Mouse (Mus musculus): ENCODE data around the gene Clec10a. TPM values are rescaled to one million over a fixed set of nuclear protein-coding genes. Genes with fewer than 3 reads are reported as not detected.
"Not testable (repeated sequence)": the region's sequence is repeated elsewhere in the genome, so short reads cannot be mapped to it uniquely, and the experiment has no call there.

The Clec10a gene
- total RNA-seq (2017) = 7.7 and 7.9 TPM in 2 replicates

DNA sequence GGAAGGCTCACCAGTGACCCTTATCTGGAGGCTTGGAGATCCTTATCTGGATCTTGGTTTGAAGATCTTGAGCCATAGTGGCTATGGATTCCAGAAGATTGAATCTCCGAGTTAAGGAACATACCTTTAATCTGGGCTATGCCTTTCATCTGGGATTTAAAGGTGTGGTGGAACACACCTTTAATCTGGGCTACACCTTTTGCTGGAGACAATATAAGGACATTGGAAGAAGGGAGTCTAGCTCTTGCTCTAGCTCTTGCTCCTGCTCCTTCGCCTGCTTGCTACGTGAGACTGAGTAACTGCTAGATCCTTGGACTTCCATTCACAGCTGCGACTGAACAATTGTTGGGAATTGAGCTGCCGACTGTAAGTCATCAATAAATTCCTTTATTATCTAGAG lies at the start of gene Clec10a:
Gene Clec10a (plus strand): TSS at position 301 of the 400 bp plus-strand sequence.
- ATAC-seq (replicated peaks; ENCODE audit: low read depth, poor library complexity, severe bottlenecking) = not testable (repeated sequence)

DNA sequence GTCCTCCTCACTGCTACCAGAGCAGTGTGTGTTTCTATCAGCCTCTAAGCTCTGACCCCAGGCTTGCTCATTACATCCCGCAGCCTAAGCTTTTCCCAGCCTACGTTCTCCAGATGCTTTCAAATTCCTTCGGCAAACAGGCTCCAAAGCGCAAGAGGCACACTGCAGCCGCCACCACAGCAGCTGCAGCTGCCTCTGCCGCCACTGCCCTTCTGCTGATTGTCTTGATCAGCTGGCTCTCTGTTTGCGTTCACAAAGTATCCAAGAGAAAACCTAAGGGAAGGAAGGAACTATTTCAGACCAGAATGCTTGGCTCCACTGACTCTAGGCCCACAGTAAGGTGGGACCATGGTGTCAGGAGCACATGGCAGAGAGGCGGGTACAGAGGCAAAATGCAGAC lies 48.9 kb upstream of the Clec10a start:
- no peak for ATAC-seq (replicated peaks; ENCODE audit: low read depth, poor library complexity, severe bottlenecking)

DNA sequence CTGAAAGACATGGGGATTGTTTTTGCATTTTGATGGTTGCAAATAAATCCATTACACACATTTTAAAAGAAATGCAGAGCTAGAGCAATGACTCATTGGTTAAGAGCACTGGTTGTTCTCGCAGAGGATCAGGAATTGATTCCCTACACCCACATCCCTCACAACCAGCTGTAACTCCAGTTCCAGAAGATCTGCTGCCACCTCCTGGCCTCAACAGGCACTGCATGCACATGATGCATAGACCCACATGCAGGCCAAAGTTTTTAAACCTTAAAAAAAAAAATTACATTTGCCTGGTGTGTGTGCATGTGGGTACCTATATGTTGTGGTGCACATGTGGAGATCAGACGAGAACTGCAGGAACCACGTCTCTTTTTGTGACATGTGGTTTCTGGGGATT lies 45.9 kb upstream of the Clec10a start:
- ATAC-seq (replicated peaks; ENCODE audit: low read depth, poor library complexity, severe bottlenecking) = 0 out of 2 replicates have a peak, but pooled peaks have one; percentile 53

DNA sequence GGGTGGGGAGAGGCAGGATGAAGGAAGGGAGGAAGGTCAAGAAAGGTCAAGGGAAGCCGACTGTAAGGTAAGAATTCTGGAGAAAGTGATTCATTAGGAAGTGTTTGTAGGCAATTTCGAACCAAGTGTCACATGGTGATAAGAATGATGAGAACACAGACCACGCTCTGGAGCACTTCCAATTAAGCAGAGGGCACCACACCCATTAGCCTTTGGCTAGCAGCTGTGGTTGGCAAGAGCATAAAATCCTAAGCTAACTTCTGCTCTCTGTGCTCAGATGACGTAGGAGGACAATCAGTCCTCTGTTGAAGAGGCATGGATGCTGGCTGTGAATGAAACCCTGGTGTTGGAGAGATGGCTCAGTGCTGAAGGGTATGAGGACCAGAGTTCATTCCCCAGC lies 41.4 kb upstream of the Clec10a start:
- ATAC-seq (replicated peaks; ENCODE audit: low read depth, poor library complexity, severe bottlenecking) = peak; percentile 58

DNA sequence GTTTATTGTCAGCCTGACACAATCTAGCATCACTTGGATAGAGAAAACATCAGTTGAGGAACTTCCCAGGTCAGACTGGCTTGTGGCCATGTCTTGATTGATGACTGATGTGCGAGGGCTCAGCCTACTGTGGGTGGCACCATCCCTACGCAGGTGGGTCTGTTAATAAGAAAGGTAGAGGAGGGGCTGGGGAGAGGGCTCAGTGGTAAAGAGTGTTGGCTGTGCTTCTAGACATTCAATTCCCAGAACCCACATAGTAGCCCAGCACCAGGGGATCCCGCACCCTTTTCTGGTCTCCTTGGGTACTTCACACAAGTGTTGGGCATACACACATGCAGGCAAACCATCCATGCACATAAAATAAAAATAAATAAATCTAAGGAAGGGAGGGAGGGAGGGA lies 40.1 kb upstream of the Clec10a start:
- no peak for ATAC-seq (replicated peaks; ENCODE audit: low read depth, poor library complexity, severe bottlenecking)

DNA sequence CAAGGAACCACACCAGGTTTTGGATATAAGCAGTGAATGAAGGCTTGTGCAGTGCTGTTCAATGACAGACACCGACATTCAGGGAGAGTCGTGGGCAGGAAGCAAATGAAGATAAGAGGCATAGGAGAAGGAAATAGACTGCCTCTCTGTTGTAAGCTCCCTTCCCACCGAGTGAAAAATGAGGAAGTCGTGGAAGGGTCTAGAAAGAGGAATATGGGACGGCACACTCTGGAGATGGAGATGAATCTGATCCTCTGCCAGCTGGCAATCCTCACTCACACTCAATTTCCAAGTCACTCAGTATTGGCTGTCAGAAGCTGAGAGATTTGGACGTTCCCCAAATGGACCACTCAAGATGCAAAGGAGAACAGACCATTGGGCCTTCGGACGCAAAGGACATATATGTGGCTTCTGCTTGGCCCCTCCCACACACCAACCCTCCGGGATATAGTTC lies 26.0 kb upstream of the Clec10a start, which contains the start of gene Mgl2:
Gene Mgl2 (plus strand): TSS at position 404 of the 454 bp plus-strand sequence.
- peak; percentile 89 for ATAC-seq (replicated peaks; ENCODE audit: low read depth, poor library complexity, severe bottlenecking)

DNA sequence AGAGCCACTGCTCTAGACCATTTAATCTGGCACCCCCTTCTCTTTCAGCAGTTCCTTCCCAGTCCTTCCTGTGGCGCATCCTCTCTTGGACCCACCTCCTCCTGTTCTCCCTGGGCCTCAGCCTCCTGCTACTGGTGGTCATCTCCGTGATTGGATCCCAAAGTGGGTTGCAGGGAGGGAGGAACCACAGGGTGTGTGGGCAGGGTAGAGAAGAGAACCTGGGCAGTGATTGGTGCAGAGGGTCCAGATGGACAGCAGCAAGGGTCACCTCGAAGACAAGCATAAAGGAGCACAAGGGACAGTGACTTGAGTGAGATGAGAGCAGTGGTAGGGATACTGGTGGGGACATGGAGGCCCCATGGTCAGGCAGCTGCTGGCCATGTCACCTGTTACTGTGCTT lies 21.0 kb upstream of the Clec10a start:
- ATAC-seq (replicated peaks; ENCODE audit: low read depth, poor library complexity, severe bottlenecking) = not testable (repeated sequence)

DNA sequence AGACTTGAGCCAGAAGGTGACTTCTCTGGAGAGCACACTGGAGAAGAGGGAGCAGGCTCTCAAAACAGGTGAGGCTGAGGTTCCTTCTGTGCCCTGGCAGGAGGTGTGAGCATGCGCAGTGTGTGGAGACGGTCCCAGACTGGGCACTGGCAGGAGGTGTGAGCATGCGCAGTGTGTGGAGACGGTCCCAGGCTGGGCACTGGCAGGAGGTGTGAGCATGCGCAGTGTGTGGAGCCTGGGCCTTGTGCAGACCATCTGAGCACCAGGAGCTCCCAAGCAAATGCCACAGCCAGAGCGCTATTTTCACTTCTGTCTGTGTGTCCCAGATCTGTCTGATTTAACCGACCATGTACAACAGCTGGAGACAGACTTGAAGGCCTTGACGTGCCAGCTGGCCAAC lies 20.1 kb upstream of the Clec10a start:
- 0 out of 2 replicates have a peak, but pooled peaks have one; percentile 22 for ATAC-seq (replicated peaks; ENCODE audit: low read depth, poor library complexity, severe bottlenecking)

DNA sequence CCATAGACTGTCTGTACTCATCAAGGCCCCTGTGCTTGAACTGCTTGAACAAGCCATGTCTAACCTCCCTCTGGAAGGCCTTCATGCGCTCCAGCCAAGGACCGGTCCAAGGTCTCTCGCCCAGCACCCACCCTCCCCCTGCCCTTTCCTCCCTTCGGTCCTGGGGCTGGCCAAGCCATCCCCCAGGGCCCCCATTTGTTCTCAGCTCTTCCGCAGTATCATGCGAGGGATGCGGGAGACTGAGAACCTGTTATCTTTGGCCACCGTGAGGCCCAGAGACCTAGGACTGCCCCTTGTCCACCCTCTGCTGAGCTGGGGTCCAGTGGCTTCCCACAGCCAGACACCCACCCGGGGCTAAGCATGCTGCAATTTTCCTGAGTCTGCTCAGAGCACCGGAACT lies 16.8 kb upstream of the Clec10a start:
- no peak for ATAC-seq (replicated peaks; ENCODE audit: low read depth, poor library complexity, severe bottlenecking)

DNA sequence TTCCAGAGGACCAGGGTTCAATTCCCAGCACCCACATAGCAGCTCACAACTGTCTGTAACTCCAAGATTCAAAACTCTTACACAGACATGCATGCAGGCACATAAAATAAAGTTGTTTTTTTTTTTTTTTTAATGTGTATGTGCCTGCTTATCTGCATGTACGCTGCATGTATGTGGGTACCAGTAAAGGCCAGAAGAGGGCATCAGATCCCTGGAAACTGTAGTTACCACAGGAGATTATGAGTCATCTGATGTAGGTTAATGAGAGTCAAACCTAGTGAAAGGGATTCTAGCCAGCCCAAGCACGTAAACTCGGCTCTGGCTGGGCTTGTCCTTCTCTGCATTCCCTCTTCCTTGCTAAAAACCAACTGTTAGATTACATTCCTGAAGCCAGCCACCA lies 4.9 kb upstream of the Clec10a start:
- ATAC-seq (replicated peaks; ENCODE audit: low read depth, poor library complexity, severe bottlenecking) = peak; percentile 66; the same call in 1 of the 2 replicates

DNA sequence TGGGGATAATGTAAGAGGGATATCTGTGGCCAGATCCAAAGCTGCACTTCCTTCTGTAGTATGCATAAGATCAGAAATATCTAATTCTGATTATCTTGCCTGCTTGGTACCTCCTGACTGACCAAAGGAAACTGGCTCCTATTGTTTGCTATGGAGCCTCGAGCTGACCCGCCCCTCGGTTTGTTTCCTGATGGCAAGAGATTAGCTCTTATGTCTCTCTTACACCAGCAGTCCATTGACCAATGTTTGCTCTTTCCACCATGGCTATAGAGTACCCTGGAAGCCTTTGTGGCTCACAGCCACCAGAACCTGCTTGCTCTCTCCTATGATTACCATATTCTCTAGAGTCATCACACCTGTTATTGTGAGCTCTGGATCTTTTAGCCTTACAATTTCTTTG lies 6.3 kb downstream of the Clec10a start:
- ATAC-seq (replicated peaks; ENCODE audit: low read depth, poor library complexity, severe bottlenecking) = no peak

DNA sequence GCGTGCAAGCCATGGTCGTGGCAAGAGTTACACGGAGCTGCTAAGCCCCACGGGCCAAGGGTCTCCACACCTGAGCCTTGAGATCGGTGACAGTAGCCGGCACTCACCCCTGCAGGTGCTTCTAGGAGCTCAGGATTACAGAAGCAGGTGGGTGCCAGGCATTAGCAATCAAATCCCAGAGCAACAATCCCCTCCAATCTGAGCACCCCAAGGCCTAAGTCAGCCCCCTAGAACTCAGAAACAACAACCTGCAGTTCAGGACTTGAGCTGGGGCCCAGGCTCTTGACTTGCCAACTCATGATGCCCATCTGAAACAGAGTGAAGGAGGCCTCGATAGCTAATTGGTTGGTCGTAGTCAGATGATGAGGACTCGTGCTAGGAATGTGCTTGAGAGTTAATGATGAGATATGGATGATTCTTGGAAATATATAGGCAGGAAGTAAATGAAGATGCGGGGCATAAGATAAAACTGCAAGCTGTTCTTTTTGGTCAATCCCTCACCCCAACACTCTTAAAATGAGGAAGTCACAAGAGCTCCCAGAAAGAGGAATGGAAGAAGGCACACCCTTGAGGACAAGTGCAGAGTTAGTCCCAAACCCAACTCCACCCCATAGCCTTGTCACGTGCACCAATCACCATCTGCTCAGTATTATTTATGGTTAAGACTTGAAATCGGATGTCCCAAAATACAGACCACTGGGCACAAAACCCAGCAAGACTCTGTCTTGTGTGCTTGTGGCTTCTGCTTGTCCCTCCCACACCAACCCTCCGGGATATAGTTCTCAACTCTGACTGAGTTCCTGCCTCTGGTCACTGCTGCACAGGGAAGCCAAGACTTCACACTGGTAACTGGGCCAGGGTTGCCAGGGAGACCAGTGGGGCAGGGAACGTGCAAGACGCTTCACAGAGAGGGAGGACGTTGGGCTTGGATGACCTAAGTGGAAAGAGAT lies 10.2 kb downstream of the Clec10a start:
- ATAC-seq (replicated peaks; ENCODE audit: low read depth, poor library complexity, severe bottlenecking) = peak; percentile 92

DNA sequence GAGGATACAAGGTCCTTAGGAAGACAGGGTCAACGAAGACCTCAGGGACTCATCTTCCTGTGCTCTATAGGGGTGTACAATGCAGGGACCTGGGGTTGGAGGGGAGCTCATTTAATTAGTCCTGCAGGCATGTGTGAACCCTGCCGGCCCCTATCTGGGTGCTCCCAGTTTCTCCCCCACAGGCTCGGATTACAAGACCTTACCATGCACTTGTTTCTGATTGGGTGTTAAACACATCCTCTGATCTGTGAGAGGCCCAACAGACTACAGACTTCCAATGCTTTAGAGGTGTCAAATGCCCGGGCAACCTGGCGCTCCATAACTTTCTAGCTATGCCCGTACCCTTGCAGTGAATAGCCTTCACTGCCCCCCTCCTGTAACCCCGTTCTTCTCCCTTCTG lies 12.1 kb downstream of the Clec10a start:
- ATAC-seq (replicated peaks; ENCODE audit: low read depth, poor library complexity, severe bottlenecking) = no peak

DNA sequence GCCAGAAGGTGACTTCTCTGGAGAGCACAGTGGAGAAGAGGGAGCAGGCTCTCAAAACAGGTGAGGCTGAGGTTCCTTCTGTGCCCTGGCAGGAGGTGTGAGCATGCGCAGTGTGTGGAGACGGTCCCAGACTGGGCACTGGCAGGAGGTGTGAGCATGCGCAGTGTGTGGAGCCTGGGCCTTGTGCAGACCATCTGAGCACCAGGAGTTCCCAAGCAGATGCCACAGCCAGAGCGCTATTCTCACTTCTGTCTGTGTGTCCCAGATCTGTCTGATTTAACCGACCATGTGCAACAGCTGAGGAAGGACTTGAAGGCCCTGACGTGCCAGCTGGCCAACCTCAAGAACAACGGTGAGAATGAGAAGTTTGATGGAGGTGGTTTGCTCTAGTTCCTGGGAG lies 13.5 kb downstream of the Clec10a start:
- ATAC-seq (replicated peaks; ENCODE audit: low read depth, poor library complexity, severe bottlenecking) = not testable (repeated sequence)

DNA sequence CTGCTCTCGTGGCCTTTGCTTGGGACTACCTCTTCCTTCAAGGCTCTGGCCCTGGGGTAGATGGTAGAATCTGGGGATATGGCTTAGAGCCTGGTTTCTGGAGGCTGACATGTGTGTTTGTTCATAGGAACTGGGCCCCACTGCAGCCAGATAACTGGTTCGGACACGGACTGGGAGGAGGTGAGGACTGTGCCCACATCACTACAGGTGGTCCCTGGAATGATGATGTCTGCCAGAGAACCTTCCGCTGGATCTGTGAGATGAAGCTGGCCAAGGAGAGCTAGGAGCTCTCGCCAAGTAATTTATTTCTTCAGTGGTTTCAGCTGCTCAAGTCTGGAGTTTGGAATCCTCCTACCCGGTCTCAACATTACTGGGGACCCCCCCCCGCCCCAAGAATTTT lies 14.3 kb downstream of the Clec10a start:
- ATAC-seq (replicated peaks; ENCODE audit: low read depth, poor library complexity, severe bottlenecking) = no peak

DNA sequence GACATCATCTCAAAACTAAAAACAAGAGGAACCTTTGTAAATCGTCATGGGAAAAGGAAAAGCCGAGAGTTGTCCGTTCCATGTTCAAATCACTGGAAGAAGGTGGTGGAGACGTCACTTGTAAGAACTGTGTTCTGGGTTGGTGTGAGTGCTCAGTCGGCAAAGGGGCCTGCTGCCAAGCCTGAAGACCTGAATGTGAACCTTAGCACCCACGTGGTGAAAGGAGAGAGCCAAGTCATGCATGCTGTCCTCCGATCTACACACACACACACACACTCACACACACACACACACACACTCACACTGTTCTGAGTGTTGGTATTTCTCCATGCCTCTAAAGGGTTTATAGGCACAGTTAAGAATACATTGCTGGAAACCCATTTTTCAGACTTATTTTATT lies 15.2 kb downstream of the Clec10a start:
- no peak for ATAC-seq (replicated peaks; ENCODE audit: low read depth, poor library complexity, severe bottlenecking)

DNA sequence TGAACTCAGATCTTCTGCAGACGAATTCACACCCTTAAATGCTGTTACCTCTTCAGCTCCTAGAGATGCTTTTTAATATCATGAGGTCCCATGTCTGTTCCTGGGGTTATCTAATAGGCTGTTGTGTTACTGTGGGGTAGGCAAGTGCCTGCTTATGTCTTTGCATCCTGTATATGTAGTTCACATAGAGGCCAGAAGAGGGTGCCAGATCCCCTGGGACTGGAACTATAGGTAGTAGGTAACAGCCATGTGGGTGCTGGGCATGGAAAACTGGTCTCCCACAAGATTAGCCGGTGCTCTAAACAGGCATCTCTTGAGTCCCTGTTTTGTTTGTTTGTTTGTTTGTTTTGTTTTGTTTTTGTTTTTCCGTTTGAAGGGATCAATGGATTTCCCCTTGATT lies 15.8 kb downstream of the Clec10a start:
- 0 out of 2 replicates have a peak, but pooled peaks have one; percentile 54 for ATAC-seq (replicated peaks; ENCODE audit: low read depth, poor library complexity, severe bottlenecking)

DNA sequence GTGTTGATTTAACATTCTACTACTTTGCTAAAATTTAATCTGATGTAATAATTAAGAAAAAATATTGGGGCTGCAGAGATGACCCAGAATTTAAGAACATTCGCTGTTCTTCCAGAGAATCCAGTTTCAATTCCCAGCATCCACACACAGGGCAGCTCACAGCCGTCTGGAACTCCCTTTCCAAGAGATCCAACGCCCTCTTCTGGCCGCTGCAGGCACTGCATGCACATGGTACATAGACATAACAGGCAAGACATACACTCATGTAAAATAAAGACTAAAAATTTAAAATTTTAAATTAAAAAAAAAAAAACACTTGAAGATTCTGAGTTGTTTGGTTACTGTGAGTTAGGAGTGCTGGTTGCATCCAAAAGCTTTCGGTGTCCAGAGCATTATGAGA lies 16.3 kb downstream of the Clec10a start:
- no peak for ATAC-seq (replicated peaks; ENCODE audit: low read depth, poor library complexity, severe bottlenecking)

DNA sequence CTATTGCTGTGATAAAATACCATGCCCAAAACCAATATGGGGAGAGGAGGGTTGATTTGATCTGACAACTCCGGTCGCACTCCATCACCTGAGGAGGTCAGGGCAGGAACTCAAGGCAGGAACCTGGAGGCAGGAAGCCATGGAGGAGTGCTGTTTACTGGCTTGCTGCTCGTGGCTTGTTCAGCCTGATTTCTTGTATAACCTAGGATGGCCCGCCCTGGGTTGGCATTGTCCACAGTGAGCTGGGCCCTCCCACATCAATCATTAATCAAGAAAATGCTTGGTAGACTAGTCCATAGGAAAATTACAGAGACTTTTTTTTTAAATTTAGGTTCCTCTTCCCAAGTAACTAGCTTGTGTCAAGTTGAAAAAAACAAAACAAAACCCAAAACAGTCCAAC lies 18.5 kb downstream of the Clec10a start:
- ATAC-seq (replicated peaks; ENCODE audit: low read depth, poor library complexity, severe bottlenecking) = no peak

DNA sequence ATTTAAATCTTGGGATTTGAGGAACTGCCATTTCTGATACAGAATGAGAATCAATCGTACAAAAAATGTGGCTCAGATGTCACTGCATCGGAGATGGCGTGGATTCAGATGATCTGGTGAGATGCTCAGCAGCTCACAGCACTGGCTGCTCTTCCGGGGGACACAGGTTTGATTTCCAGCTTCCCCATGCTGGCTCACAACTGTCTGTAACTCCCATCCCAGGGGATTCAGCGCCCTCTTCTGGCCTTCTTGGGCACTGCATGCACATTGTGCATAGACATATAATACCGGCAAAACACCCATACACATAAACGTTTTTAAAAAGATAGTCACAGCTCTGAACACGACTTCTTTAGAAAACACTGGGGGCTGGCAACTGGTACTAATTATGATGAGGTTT lies 21.6 kb downstream of the Clec10a start:
- no peak for ATAC-seq (replicated peaks; ENCODE audit: low read depth, poor library complexity, severe bottlenecking)

DNA sequence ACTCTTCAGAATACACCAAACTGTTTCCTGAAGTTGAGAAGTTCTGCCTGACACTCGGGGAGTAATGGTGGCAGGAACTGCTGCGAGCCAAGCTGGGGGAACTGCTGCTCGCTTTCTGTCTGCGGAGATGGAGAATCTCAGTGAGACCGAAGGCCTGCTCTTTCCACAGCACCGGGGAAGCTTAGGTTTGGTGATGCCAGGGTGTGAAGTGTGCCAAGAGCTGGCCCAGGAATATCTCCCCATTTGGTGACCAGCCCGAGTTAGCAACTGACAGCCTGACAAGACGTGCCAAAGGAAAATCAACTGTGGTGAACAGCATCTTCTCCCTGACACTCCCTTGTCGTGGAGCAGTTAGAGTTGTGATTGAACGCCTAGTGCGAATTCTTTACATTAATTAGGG lies 22.3 kb downstream of the Clec10a start:
- ATAC-seq (replicated peaks; ENCODE audit: low read depth, poor library complexity, severe bottlenecking) = no peak

DNA sequence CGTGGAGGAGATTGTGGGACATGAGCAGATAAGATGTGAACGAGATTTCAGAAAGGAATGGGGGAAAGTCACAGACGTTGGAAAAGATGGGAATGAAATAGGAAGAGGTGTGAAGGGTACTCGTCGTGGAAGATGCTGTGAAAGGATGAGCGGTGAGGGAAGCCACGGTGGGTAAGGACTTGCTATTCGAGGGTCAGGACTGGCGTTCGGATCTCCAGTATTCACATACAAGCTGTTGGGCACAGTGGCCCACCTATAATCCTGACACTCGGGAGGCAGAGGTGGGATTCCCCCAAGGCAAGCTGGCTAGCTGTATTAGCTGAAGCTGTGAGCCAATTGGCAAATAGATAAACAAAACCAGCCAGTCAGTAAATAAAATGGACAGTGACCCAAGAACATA lies 22.8 kb downstream of the Clec10a start:
- no peak for ATAC-seq (replicated peaks; ENCODE audit: low read depth, poor library complexity, severe bottlenecking)

Data from common myeloid progenitor, adult 5-6 weeks (primary cell).